Mouse (Mus musculus): ENCODE data around the gene Casp6. TPM values are rescaled to one million over a fixed set of nuclear protein-coding genes. Genes with fewer than 3 reads are reported as not detected.

Casp6 gene
- polyA plus RNA-seq, 1 experiment from 2014 or later: 102 TPM

DNA sequence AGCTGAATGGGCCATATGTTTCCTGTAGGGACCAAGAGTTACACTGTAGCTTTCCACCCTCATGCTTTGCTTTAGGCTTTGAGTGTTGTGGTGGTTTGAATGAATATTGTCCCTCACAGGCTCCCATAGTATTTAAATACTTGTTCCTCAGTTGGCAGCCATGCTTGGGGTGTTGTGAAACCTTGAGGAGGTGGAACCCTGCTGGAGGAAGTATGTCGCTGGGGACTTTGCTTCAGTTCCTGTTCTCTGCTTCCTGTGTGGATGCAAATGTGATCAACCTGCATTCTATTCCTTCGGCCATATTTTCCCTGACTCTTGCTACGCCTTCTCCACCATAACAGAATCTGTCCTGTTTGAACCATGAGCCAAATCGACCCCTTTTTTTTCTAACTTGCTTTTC lies 52.1 kb downstream of the Casp6 start:
- Histone ChIP-seq H3K4me2 (replicated peaks) (no peak overlapping the region), H3K9ac (no peak overlapping the region), H3K9me3 (no peaks in the 10 kb centered on the region), H3K27ac (no peak overlapping the region), H3K4me1 (no peaks in the 10 kb centered on the region), H3K27me3 (no peaks in the 10 kb centered on the region), H3K36me3 (no peaks in the 10 kb centered on the region), H3K4me3 (no peak overlapping the region)
- 88% methylated on average over 4 of the region's 4 CpGs for WGBS
- ATAC-seq (ENCODE audit: insufficient number of reproducible peaks, insufficient read depth, low FRiP score, low TSS enrichment): no peak

GRCm38 (mm10) chr3:129962533-129962932 lies 61.3 kb downstream of the Casp6 start:
- ATAC-seq (ENCODE audit: insufficient number of reproducible peaks, insufficient read depth, low FRiP score, low TSS enrichment): no peak
- Histone ChIP-seq H3K4me1 (no peaks in the 10 kb centered on the region), H3K9ac (no peak overlapping the region), H3K36me3 (no peaks in the 10 kb centered on the region), H3K4me3 (no peak overlapping the region), H3K27me3 (0 out of 2 replicates have a peak, but pooled peaks cover 2% of the 10 kb centered on the region), H3K9me3 (no peaks in the 10 kb centered on the region), H3K27ac (no peak overlapping the region), H3K4me2 (replicated peaks) (no peak overlapping the region)
- WGBS: 79% methylated on average over 8 of the region's 8 CpGs

Other genes with a start within 250 kb of the Casp6 start
- gene Egf, start 146.1 kb upstream of the Casp6 start, polyA plus RNA-seq (2016; fragmentation: Nextera tagmentation; extraction: Ambion mirVana): 2.0 and 2.7 TPM in 2 replicates
- gene Lrit3, start 97.4 kb upstream of the Casp6 start, polyA plus RNA-seq (2016; fragmentation: Nextera tagmentation; extraction: Ambion mirVana): not detected in 2 replicates
- gene Rrh, start 78.8 kb upstream of the Casp6 start, polyA plus RNA-seq (2016; fragmentation: Nextera tagmentation; extraction: Ambion mirVana): 0.32 and 0.35 TPM in 2 replicates
- gene Gar1, start 70.0 kb upstream of the Casp6 start, polyA plus RNA-seq (2016; fragmentation: Nextera tagmentation; extraction: Ambion mirVana): 107 and 111 TPM in 2 replicates
- 0.52 and 0.84 TPM in 2 replicates for gene Cfi, start 65.5 kb upstream of the Casp6 start, polyA plus RNA-seq (2016; fragmentation: Nextera tagmentation; extraction: Ambion mirVana)
- 25.2 and 26.3 TPM in 2 replicates for gene Pla2g12a, start 22.8 kb upstream of the Casp6 start, polyA plus RNA-seq (2016; fragmentation: Nextera tagmentation; extraction: Ambion mirVana)
- gene Mcub, start 68.8 kb downstream of the Casp6 start, polyA plus RNA-seq (2016; fragmentation: Nextera tagmentation; extraction: Ambion mirVana): 2.7 and 3.4 TPM in 2 replicates
- 34.3 and 35.6 TPM in 2 replicates for gene Sec24b, start 160.1 kb downstream of the Casp6 start, polyA plus RNA-seq (2016; fragmentation: Nextera tagmentation; extraction: Ambion mirVana)
- 30.5 and 31.1 TPM in 2 replicates for gene Col25a1, start 230.1 kb downstream of the Casp6 start, polyA plus RNA-seq (2016; fragmentation: Nextera tagmentation; extraction: Ambion mirVana)